Mouse (Mus musculus): Measurements from ENCODE around the gene Irx1.

DNA sequence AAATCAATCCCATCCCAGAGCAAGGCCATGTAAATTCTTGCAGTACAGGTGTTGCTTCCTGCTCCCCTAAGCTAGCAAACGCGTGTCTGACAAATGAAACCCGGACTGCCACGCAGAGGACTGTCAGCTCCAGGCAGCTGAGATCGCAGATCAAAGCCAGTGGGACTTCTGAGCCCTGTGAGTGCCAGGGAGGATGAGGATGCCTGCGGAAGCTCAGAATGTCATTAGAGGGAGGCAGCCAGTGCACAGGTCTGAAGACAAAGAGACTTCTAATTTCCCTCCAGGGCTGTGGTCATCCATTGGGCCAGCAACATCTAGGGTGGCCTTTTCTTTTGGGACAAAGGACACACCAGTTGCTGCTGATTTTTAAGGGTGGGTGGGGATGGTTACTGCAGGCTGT lies 4.8 kb upstream of the Irx1 start:
- TF ChIP-seq NRF1 (IDR thresholded peaks at IDR 0.05; ENCODE audit: insufficient read depth, low read depth, low read length, poor library complexity, severe bottlenecking): no peak
- TF ChIP-seq E2F4 (IDR thresholded peaks at IDR 0.05; ENCODE audit: borderline replicate concordance, low read depth, low read length): no peak
- no peak for TF ChIP-seq POLR2AphosphoS2 (IDR thresholded peaks at IDR 0.05; ENCODE audit: low read length)
- TF ChIP-seq BHLHE40 (IDR thresholded peaks at IDR 0.05; ENCODE audit: borderline replicate concordance, low read depth, low read length): no peak
- TF ChIP-seq TCF12 (IDR thresholded peaks at IDR 0.05; ENCODE audit: low read depth, low read length): no peak
- TF ChIP-seq CTCF (IDR thresholded peaks at IDR 0.05 in 2 of 3, conservative IDR thresholded peaks at IDR 0.05 in 1 of 3; ENCODE audit: control insufficient read depth in 1 of 3, insufficient read depth in 1 of 3, low read depth in 2 of 3, low read length in 3 of 3, poor library complexity in 1 of 3, severe bottlenecking in 1 of 3): no peak
- TF ChIP-seq GATA1 (IDR thresholded peaks at IDR 0.05; ENCODE audit: low read depth, low read length): no peak
- TF ChIP-seq RCOR1 (IDR thresholded peaks at IDR 0.05; ENCODE audit: low read depth, low read length): no peak
- no peak for TF ChIP-seq HCFC1 (IDR thresholded peaks at IDR 0.05; ENCODE audit: low read depth, low read length)
- TF ChIP-seq EP300 (IDR thresholded peaks at IDR 0.05; ENCODE audit: low read depth in 1 of 2, low read length in 2 of 2): no peak
- TF ChIP-seq MXI1 (IDR thresholded peaks at IDR 0.05; ENCODE audit: low read depth, low read length): no peak
- no peak for TF ChIP-seq NELFE (IDR thresholded peaks at IDR 0.05; ENCODE audit: low read depth, low read length)
- TF ChIP-seq ZC3H11A (IDR thresholded peaks at IDR 0.05; ENCODE audit: low read depth, low read length): no peak
- TF ChIP-seq POLR2A (IDR thresholded peaks at IDR 0.05; ENCODE audit: control insufficient read depth in 1 of 2, insufficient read depth in 1 of 2, low read depth in 1 of 2, low read length in 2 of 2, poor library complexity in 1 of 2): no peak
